Mouse (Mus musculus): Measurements from ENCODE around the gene Slc52a3.

DNA sequence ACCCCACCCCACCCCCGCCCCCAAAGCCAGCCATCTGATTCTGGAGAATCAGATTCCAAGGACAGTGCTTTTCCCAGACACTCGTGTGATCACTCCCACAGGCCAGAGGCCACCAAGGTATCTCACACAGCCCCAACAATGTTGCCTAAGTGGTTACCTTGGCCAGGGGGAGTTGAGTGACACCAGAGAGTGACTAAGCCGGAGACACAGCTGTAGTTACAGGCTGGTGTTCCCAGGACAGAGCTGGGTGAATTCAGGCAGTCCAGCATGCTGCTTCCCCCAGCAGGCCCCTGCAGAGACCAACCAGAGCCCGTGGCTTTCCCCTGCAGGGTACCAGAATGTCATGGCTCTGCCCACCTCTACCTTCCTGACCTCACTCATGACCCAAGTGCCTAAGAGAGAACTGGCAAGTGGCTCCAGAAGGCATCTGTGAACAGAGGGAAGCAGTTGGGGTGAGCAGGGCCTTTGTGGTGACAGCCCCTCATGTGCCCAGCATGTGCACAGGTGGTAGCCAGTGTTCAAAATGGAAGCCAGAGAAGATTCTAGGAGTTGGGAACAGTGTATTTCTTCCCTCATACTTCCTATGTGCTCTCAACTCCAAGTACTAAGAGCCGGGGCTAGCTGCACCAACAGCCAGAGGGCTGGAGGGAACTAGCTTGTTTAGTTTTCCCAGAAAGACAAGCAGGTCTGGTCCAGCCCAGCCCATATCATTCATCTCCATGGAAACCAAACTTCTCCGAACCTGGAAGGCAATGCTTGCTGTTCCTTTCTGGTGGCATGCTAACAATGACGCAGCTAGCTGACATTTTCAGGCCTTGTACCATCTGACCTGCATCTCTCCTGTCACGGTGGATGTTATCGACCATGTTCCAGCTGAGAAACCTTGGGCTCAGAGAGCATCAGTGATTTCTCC, 34.8 kb upstream of the Slc52a3 start:
- TF ChIP-seq CTCF (IDR thresholded peaks at IDR 0.05; ENCODE audit: borderline replicate concordance, insufficient read depth, low read length), result no peak
- no peak for TF ChIP-seq POLR2A (IDR thresholded peaks at IDR 0.05; ENCODE audit: low read depth, low read length)

Measured in embryonic fibroblast, embryonic 13.5 days (primary cell).